Mouse (Mus musculus): ENCODE results near the gene Tmem208. TPM values are rescaled to one million over a fixed set of nuclear protein-coding genes. Genes with fewer than 3 reads are reported as not detected.

The Tmem208 gene
- total and polyA plus RNA-seq, 3 experiments, result 53.7 to 84.1 (median 71.4) TPM

- DNase-seq, result no peak
Measured at GRCm38 (mm10) chr8:105325641-105326093, 487 bp upstream of the Tmem208 start.

GRCm38 (mm10) chr8:105326968-105327367 is 814 bp downstream of the Tmem208 start:
- DNase-seq, result no peak

- DNase-seq, result no peak
Measured at GRCm38 (mm10) chr8:105330325-105330724, 4.2 kb downstream of the Tmem208 start.

GRCm38 (mm10) chr8:105331469-105331868 is 5.3 kb downstream of the Tmem208 start:
- DNase-seq, result no peak

GRCm38 (mm10) chr8:105331931-105332330 is 5.8 kb downstream of the Tmem208 start:
- DNase-seq, result no peak

GRCm38 (mm10) chr8:105332523-105332922 is 6.4 kb downstream of the Tmem208 start:
- no peak for DNase-seq

- no peak for DNase-seq
Measured at GRCm38 (mm10) chr8:105336373-105337130, 10.4 kb downstream of the Tmem208 start.

- no peak for DNase-seq
Measured at GRCm38 (mm10) chr8:105338992-105339391, 12.8 kb downstream of the Tmem208 start.

GRCm38 (mm10) chr8:105339886-105340635 is 13.9 kb downstream of the Tmem208 start:
- DNase-seq, result peak; percentile 44

GRCm38 (mm10) chr8:105341399-105341798 is 15.2 kb downstream of the Tmem208 start:
- DNase-seq, result no peak

- no peak for DNase-seq
Measured at GRCm38 (mm10) chr8:105342768-105343167, 16.6 kb downstream of the Tmem208 start.

GRCm38 (mm10) chr8:105343791-105344574 is 17.8 kb downstream of the Tmem208 start:
- DNase-seq, result no peak

- peak; percentile 78 for DNase-seq
Measured at GRCm38 (mm10) chr8:105345061-105345975, 19.2 kb downstream of the Tmem208 start.

- DNase-seq, result peak; percentile 70
Measured at GRCm38 (mm10) chr8:105346611-105347427, 20.7 kb downstream of the Tmem208 start.

- DNase-seq, result peak; percentile 98
Measured at GRCm38 (mm10) chr8:105347428-105348221, 21.5 kb downstream of the Tmem208 start, which contains the start of gene Fhod1. Gene Fhod1, minus strand, starts transcription at chr8:105347953.

GRCm38 (mm10) chr8:105348450-105349095 is 22.4 kb downstream of the Tmem208 start, which contains the start of gene Slc9a5:
Gene Slc9a5, plus strand, starts transcription at chr8:105348843.
- peak; percentile 66 for DNase-seq

GRCm38 (mm10) chr8:105349096-105349771 is 23.1 kb downstream of the Tmem208 start:
- peak; percentile 45 for DNase-seq

GRCm38 (mm10) chr8:105350186-105350585 is 24.0 kb downstream of the Tmem208 start:
- DNase-seq, result no peak
